Mouse (Mus musculus) central nervous system, embryonic 18 days (tissue): ENCODE measurements around the gene Ttc39b. TPM values are rescaled to one million over a fixed set of nuclear protein-coding genes. Genes with fewer than 3 reads are reported as not detected.

ENCODE experiments used
- polyA plus RNA-seq: library from polyadenylated mRNA; depleted of rRNA; stranded (reverse); fragments of >200 nt; gene quantifications from 2 replicates; pipeline ENCODE4 v1.2.3, GENCODE M21; 2012; rRNA removed

Ttc39b gene
- 6.7 and 7.1 TPM in 2 replicates for polyA plus RNA-seq

GRCm38 (mm10) chr4:83323910-83324684 is at the start of gene Ttc39b:
Ttc39b (minus strand) TSS chr4:83324255.

Other genes with a start within 250 kb of the Ttc39b start
- 57.9 and 58.4 TPM in 2 replicates for gene Snapc3, start 93.5 kb upstream of the Ttc39b start, polyA plus RNA-seq
- 337 and 351 TPM in 2 replicates for gene Psip1, start 162.2 kb upstream of the Ttc39b start, polyA plus RNA-seq
- gene Ccdc171, start 201.3 kb upstream of the Ttc39b start, polyA plus RNA-seq = 6.4 and 6.9 TPM in 2 replicates